Mouse (Mus musculus) thymus, postnatal 10 days (tissue): ENCODE results near the gene Phf24.
"Not testable (repeated sequence)": the region's sequence is repeated elsewhere in the genome, so short reads cannot be mapped to it uniquely, and the experiment has no call there.

ENCODE experiments used
- DNase-seq, 2 experiments: peaks; one replicate each; pipeline ENCODE4 v3.0.0; 2021; ENCODE audit warnings: low spot score in 2 of 2

Gene Phf24

DNA sequence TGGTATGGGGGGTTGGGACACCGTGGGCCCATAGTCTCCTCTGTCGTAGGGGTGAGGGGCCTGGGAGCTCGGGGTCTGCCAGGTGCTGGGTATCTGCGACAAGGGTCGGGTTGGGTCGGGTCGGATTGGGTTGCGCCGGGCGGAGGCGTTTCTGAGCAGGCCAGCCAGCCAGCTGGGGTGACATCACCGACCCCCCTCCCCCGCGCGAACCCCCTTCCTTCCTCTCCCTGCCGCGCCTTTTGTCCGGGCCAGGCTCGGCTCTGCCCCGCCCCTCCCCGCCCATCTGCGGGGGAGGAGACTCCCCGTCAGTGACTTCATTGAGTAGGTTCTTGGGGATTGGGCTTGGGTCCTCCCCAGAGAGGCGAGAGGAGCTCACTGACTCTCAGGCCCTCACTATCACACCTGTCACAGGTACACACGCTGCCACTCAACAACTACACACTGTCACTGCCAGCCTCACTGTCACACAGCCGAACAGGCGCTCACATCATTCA lies 33.7 kb downstream of the Phf24 start:
- peak; percentile 87 to 88 for DNase-seq

GRCm38 (mm10) chr4:42951206-42952195 lies 35.0 kb downstream of the Phf24 start:
- no peak for DNase-seq

DNA sequence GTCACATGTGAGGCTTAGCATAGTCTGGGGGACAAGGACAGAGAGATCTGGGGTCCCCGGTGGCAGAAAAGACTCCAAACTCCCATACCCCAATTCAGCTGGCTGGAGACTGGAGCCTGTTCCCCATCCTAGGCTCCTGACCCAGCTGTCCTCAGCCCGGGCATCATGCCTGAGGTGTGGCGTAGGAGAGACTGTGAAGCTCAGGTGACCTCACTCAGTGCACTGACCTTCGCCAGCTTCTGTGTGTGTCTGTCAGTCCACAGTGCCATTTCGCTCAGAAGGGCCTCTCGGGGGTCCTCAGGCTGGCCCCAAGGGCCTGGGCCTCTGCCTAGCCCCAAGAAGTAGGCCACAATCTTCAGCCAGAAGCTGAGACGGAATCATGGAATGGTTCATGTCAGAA lies 36.1 kb downstream of the Phf24 start:
- DNase-seq, result no peak

- no peak for DNase-seq
Observed at GRCm38 (mm10) chr4:42953435-42954094, 37.1 kb downstream of the Phf24 start.

DNA sequence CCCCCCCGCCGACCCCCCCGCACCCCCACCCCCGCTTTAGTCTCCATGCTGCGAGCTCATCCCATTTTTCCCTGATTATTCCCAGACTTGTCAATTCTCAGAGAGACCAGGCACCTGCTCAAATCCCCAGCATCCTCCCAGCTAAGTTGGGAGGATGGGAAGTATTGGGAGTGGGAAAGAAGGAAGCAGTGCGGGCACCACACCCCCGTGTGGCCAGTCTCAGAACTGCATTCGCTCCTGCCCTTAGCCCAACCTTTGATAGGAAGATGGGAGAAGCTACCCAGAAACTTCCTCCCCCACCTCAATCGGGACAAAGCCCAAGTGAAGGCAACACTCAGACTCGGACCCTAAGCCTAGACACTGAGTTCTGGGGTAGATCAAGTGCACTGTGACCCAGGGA lies 37.8 kb downstream of the Phf24 start:
- peak in 1 of 2 experiments; percentile 39 for DNase-seq

- no peak for DNase-seq
Observed at GRCm38 (mm10) chr4:42955200-42955599, 38.7 kb downstream of the Phf24 start.

- no peak for DNase-seq
Observed at GRCm38 (mm10) chr4:42956581-42956980, 40.1 kb downstream of the Phf24 start.

GRCm38 (mm10) chr4:42957306-42957705 lies 40.8 kb downstream of the Phf24 start:
- no peak for DNase-seq

DNA sequence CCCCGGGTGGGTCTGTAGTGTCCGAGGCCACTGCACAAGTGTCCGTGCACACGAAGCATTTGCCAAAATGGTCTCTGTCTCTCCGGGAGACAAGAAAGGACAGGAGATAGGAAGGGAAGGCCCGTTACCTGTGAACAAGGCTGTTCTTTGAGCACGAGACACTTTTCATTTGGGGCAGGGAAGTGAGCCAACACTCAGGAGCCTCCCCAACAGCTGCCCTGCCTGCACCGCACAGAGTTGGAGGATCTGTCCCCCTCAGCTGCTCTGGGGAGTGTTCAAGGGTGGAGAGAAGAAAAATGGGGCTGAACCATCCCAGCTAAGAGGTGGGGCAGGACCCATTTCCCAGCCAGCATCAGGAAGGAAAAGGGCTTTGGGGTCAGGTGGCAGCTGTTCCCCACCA lies 41.5 kb downstream of the Phf24 start:
- DNase-seq, result no peak

DNA sequence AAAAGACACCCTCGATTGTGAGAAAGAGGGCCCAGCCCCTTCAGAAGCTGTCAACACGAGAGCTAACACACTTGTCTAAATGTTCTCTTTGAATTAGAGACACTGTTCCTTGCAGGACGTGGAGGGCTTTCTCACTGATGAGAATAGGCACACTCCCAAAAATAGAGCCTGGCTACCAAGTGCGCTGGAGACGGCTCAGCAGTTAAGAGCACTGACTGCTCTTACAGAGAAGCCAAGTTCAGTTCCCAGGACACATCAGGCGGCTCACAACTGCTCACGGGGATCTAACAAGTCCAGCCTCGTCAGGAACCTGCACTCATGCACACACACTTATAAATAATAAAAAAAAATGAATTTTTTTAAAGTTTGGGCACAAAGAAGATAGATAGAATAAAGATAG lies 42.5 kb downstream of the Phf24 start:
- no peak for DNase-seq

GRCm38 (mm10) chr4:42959382-42959781 lies 42.9 kb downstream of the Phf24 start:
- no peak for DNase-seq

GRCm38 (mm10) chr4:42961592-42961991 lies 45.1 kb downstream of the Phf24 start:
- DNase-seq, result peak in 1 of 2 experiments; percentile 60

DNA sequence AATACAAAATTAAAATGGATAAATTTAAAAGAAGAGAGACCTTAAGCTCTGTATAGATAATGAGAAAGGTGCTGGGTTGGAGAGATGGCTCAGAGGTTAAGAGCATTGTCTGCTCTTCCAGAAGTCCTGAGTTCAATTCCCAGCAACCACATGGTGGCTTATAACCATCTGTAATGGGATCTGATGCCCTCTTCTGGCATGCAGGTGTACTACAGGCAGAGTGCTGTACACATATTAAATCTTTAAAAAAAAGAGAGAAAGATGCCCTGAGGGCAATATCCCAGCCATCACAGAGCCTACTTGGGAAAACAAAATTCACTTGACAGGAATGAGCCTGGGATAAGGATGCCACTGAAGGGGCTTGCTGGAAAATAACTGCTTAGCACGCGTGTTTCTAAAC lies 47.0 kb downstream of the Phf24 start:
- no peak for DNase-seq

DNA sequence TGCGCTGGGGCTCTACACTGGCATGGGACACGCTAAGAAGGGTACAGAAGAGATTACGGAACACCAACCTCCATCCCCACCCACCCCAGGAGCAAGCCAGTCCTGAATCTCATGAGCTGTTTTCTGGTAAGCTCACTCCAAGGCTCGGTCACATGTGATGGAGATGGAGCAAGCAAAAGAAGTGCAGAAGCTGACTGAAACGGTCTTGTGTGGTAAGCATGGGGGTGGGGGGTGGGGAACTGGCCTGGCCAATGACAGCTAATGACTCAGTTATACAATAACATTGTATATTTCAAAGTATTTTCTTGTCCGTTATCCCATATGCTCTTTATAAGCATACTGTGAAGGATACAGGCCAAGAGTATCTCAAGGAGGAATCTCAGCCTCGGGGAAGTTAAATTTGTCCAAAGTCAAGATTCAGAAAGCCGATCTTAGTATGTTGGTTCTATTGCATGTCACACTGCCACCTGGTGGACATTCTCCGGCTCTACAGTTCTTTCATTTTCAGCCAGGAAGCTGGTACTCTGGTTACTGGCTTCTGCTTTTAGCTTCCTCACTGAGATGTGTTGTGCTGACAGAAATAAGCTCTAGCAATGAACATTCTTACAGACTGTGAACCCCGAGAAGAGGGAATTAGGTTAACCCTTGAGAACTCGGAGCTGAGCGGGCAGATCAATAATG lies 48.7 kb downstream of the Phf24 start:
- peak in 1 of 2 experiments; percentile 51 for DNase-seq

- DNase-seq, result no peak
Observed at GRCm38 (mm10) chr4:42969304-42969703, 52.8 kb downstream of the Phf24 start, which contains the start of gene 1700022I11Rik. TSS of gene 1700022I11Rik (plus strand) at chr4:42969604.

- DNase-seq, result no peak
Observed at GRCm38 (mm10) chr4:42972952-42973351, 56.5 kb downstream of the Phf24 start.

DNA sequence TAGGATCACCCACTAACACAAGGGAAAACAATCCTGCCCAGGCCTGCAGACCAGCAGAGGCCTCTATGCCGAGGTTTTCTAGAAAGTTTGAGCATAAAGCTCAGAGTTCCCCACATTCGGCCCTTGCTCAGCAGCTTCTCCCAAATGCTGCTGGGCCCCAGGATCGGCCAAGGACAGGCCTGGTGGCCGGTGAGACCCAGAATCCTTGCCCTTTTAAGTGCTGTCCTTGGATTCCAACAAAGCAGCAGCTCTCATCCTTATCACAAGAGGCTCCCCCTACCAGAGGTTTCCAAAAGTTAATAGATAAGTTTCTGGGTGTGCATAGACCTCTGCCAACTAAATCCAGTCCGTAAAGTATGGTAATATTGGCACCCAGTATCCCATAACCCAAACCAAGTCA lies 57.4 kb downstream of the Phf24 start:
- no peak for DNase-seq

DNA sequence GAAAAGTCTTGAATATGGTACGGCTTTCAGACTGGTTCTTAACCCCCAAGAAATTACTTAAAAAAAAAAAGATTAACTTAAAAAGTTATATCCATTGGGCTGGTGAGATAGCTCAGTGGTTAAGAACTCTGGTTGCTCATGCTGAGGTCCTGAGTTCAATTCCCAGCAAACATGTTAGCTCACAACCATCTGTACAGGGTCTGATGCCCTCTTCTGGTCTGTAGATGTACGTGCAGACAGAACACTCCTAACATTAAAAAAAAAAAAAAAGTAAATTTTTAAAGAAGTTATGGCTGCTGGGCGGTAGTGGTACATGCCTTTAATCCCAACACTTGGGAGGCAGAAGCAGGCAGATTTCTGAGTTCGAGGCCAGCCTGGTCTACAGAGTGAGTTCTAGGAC lies 61.6 kb downstream of the Phf24 start:
- DNase-seq, result no peak

- DNase-seq, result not testable (repeated sequence)
Observed at GRCm38 (mm10) chr4:42980467-42980866, 64.0 kb downstream of the Phf24 start.

DNA sequence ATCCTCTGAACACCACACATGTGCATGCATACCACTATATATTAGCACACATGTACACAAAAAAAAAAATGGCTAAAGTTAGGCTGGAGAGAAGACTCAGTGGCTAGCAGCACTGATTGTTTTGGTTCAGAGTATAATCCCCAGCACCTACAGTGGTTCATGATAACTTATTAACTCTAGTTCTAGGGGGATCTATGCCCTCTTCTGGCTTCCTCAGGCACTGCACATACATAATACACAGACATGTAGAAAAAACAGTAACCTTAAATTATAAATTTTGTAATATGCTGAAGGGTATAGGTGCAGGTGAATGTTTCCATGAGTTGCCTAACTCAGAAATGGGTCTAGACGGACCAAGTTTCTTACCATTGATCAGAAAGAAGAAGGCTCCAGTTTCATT lies 71.8 kb downstream of the Phf24 start:
- DNase-seq, result no peak
